In genomic region chr13:44301215-44301614, GRCm38 (mm10) we compare ENCODE assay signal across 20 mouse cellular contexts.
DNase-seq lines count a peak whose midpoint lies in the region; ATAC-seq and TF ChIP-seq lines count a peak whose summit lies in the region.
"Had no signal": no experiment of that assay in that cellular context is flagged by ENCODE, and none has a peak within 500 bp of the region (broad histone marks: within the 10 kb centered on the region; RNA-seq: fewer than 3 reads in every experiment).

No protein-coding gene starts in this region.

- WGBS in cerebellum, adult 2 months: 74% methylated on average over 7 of the region's 7 CpGs
- WGBS in kidney, adult 2 months: 91% methylated on average over 7 of the region's 7 CpGs

- H3K4me3 ChIP-seq in cerebellum, adult 2 months (replicated peaks; ENCODE audit: insufficient read depth, low read depth, low read length): no peak overlapping the region
- no peak overlapping the region for H3K4me3 ChIP-seq in kidney, adult 2 months (ENCODE audit: insufficient read depth, low read depth, low read length)
- H3K4me3 ChIP-seq: embryonic facial prominence, embryonic 10.5 days; embryonic facial prominence, embryonic 12.5 days; forebrain, embryonic 13.5 days; forebrain, embryonic 15.5 days had no signal

- H3K36me3 ChIP-seq in kidney, adult 2 months (ENCODE audit: control insufficient read depth, insufficient read depth, low read length): no peaks in the 10 kb centered on the region
- H3K36me3 ChIP-seq: embryonic facial prominence, embryonic 10.5 days; embryonic facial prominence, embryonic 12.5 days; forebrain, embryonic 15.5 days; G1E had no signal

- H3K4me1 ChIP-seq in cerebellum, adult 2 months (ENCODE audit: control insufficient read depth, insufficient read depth, low read length): peaks cover 27% of the 10 kb centered on the region
- H3K4me1 ChIP-seq in kidney, adult 2 months (ENCODE audit: control insufficient read depth, insufficient read depth, low read length): no peaks in the 10 kb centered on the region; the same call in 1 of the 2 replicates
- H3K4me1 ChIP-seq: embryonic facial prominence, embryonic 12.5 days; forebrain, embryonic 13.5 days; forebrain, embryonic 15.5 days had no signal

- peak overlapping the region; percentile 61 for H3K27ac ChIP-seq in cerebellum, adult 2 months (ENCODE audit: insufficient read depth, low read length)
- no peak overlapping the region for H3K27ac ChIP-seq in kidney, adult 2 months (ENCODE audit: insufficient read depth, low read depth, low read length)
- H3K27ac ChIP-seq: embryonic facial prominence, embryonic 10.5 days; embryonic facial prominence, embryonic 12.5 days; forebrain, embryonic 13.5 days; forebrain, embryonic 15.5 days had no signal

- no peaks in the 10 kb centered on the region for H3K27me3 ChIP-seq in cerebellum, adult 2 months (ENCODE audit: control insufficient read depth, insufficient read depth, low read length)
- H3K27me3 ChIP-seq in kidney, adult 2 months (replicated peaks; ENCODE audit: control insufficient read depth, insufficient read depth, low read length): no peaks in the 10 kb centered on the region
- H3K27me3 ChIP-seq: CH12.LX; embryonic facial prominence, embryonic 12.5 days; forebrain, embryonic 13.5 days; forebrain, embryonic 15.5 days; Patski had no signal

- no peak for ATAC-seq in cerebellum, adult (ENCODE audit: insufficient number of reproducible peaks, low FRiP score, low TSS enrichment)
- ATAC-seq: activated CD4-positive, CD25-positive, alpha-beta regulatory T cell, adult 4 months; CD4-positive, CD25-positive, alpha-beta regulatory T cell, adult 4 months; forebrain, embryonic 13.5 days; forebrain, embryonic 15.5 days; forebrain, postnatal 0 days had no signal

- no peak for TF ChIP-seq POLR2A in cerebellum, adult 2 months (IDR thresholded peaks at IDR 0.05; ENCODE audit: borderline replicate concordance, insufficient read depth, low read length)
- no peak for TF ChIP-seq POLR2A in kidney, adult 2 months (IDR thresholded peaks at IDR 0.05; ENCODE audit: low read depth, low read length)

- peak in 1 of 2 experiments; percentile 30 for DNase-seq in cerebellum, adult 2 months
- DNase-seq in cerebellum, adult 9-10 months: peak; percentile 57
- no peak for DNase-seq in cerebellum, postnatal 10 days
- DNase-seq in heart, adult 11 months: peak; percentile 72
- no peak for DNase-seq in heart, postnatal 4 days
- peak; percentile 6 for DNase-seq in brain, adult 2 months (ENCODE audit: low read depth, low spot score)
- DNase-seq in kidney, adult 2 months: no peak
- DNase-seq: adrenal gland, postnatal 25 days; B cell, adult 2 months; forebrain, postnatal 0 days had no signal

- no peak for TF ChIP-seq CTCF in cerebellum, adult 2 months (IDR thresholded peaks at IDR 0.05; ENCODE audit: borderline replicate concordance, insufficient read depth, low read depth, low read length)
- no peak for TF ChIP-seq CTCF in kidney, adult 2 months (conservative IDR thresholded peaks at IDR 0.05; ENCODE audit: insufficient read depth, insufficient read length, low read depth, low read length)

Comparison
In these comparisons a context has a peak if more than half of its experiments do, and no peak if none do; other contexts are left out.
1. DNase-seq: peak in cerebellum, adult 9-10 months (single experiment), heart, adult 11 months (single experiment) and brain, adult 2 months (single experiment); none in cerebellum, postnatal 10 days (0 of 2), heart, postnatal 4 days (single experiment) and kidney, adult 2 months (single experiment).